Mouse (Mus musculus) forebrain, embryonic 12.5 days (tissue): ENCODE results near the gene Prtg. TPM values are rescaled to one million over a fixed set of nuclear protein-coding genes. Genes with fewer than 3 reads are reported as not detected.
A peak's percentile ranks its signal among the peaks of the same experiment; 100 is the strongest.

ENCODE experiments used
- ATAC-seq: fragments of 200-750 bp; cut with Nextera tagmentation; 2 replicates; pipeline ENCODE4 v1.8.0; 2017; ENCODE audit warnings: moderate TSS enrichment; ENCODE audit not compliant: low FRiP score
- H3K27ac ChIP-seq: fragments of 300-500 bp; sonication (generic); 2 replicates; pipeline ENCODE4 v1.5.1; 2016; ENCODE audit warnings: mild to moderate bottlenecking
- H3K27me3 ChIP-seq: fragments of 300-500 bp; sonication (generic); 2 replicates; pipeline ENCODE4 v1.6.1; 2016; ENCODE audit warnings: mild to moderate bottlenecking
- H3K36me3 ChIP-seq: fragments of 300-500 bp; sonication (generic); replicated peaks from 2 replicates; pipeline ENCODE4 v1.6.1; 2016; ENCODE audit warnings: mild to moderate bottlenecking
- H3K4me1 ChIP-seq: fragments of 300-500 bp; sonication (generic); 2 replicates; pipeline ENCODE4 v1.6.1; 2016
- H3K4me2 ChIP-seq: fragments of 300-500 bp; sonication (generic); 2 replicates; pipeline ENCODE4 v1.6.1; 2016; ENCODE audit warnings: mild to moderate bottlenecking, moderate library complexity
- H3K4me3 ChIP-seq: fragments of 300-500 bp; sonication (generic); replicated peaks from 2 replicates; pipeline ENCODE4 v1.5.1; 2016; ENCODE audit warnings: mild to moderate bottlenecking
- H3K9ac ChIP-seq: fragments of 300-500 bp; sonication (generic); 2 replicates; pipeline ENCODE4 v1.6.1; 2016; ENCODE audit warnings: mild to moderate bottlenecking
- H3K9me3 ChIP-seq: fragments of 300-500 bp; sonication (generic); 2 replicates; pipeline ENCODE4 v1.6.1; 2016
- WGBS: fragments of 180-500 bp; shearing (Covaris S2); methylation state at CpG from one replicate; pipeline ENCODE4 v1.1.7; 2016; 5-methylcytosine and 5-hydroxymethylcytosine counted together
- polyA plus RNA-seq: library from polyadenylated mRNA; unstranded; fragments of >200 nt; fragmentation: Nextera tagmentation; extraction: Ambion mirVana; gene quantifications from 2 replicates; pipeline ENCODE4 v1.2.1, GENCODE M21; 2016

The Prtg gene
- polyA plus RNA-seq, 1 experiment from 2014 or later = 1.7 TPM

- ATAC-seq = no peak
- WGBS = 30% methylated on average over 7 of the region's 7 CpGs
- no peak overlapping the region for H3K9ac ChIP-seq
- H3K4me1 ChIP-seq = peaks cover 33% of the 10 kb centered on the region
- peak overlapping the region; percentile 4; the same call in 1 of the 2 replicates for H3K4me2 ChIP-seq
- H3K27ac ChIP-seq = no peak overlapping the region
- no peaks in the 10 kb centered on the region for H3K9me3 ChIP-seq
- H3K36me3 ChIP-seq = no peaks in the 10 kb centered on the region
- peaks cover 15% of the 10 kb centered on the region for H3K27me3 ChIP-seq
- H3K4me3 ChIP-seq = no peak overlapping the region
These were observed 5.4 kb downstream of the Prtg start for GRCm38 (mm10) chr9:72812091-72812490.

- 13% methylated on average over 18 of the region's 18 CpGs for WGBS
- Histone ChIP-seq H3K9ac (no peak overlapping the region), H3K27me3 (peaks cover 15% of the 10 kb centered on the region), H3K4me2 (peak overlapping the region; percentile 40), H3K9me3 (no peaks in the 10 kb centered on the region), H3K36me3 (no peaks in the 10 kb centered on the region), H3K27ac (no peak overlapping the region), H3K4me1 (peaks cover 30% of the 10 kb centered on the region), H3K4me3 (no peak overlapping the region)
- ATAC-seq = no peak
These were observed 6.2 kb downstream of the Prtg start for GRCm38 (mm10) chr9:72812594-72813570.

GRCm38 (mm10) chr9:72825511-72825910 lies 18.8 kb downstream of the Prtg start:
- 6% methylated on average over 4 of the region's 4 CpGs for WGBS
- Histone ChIP-seq H3K9me3 (no peaks in the 10 kb centered on the region), H3K27me3 (no peaks in the 10 kb centered on the region), H3K9ac (no peak overlapping the region), H3K36me3 (no peaks in the 10 kb centered on the region), H3K4me2 (no peak overlapping the region), H3K27ac (no peak overlapping the region), H3K4me1 (peaks cover 31% of the 10 kb centered on the region), H3K4me3 (no peak overlapping the region)
- no peak for ATAC-seq

GRCm38 (mm10) chr9:72825976-72826375 lies 19.3 kb downstream of the Prtg start:
- no peak overlapping the region for H3K9ac ChIP-seq
- no peaks in the 10 kb centered on the region for H3K36me3 ChIP-seq
- H3K4me1 ChIP-seq = peaks cover 31% of the 10 kb centered on the region
- H3K27me3 ChIP-seq = no peaks in the 10 kb centered on the region
- no peak overlapping the region for H3K27ac ChIP-seq
- under 1% methylated on average over 3 of the region's 3 CpGs for WGBS
- H3K9me3 ChIP-seq = no peaks in the 10 kb centered on the region
- no peak for ATAC-seq
- H3K4me2 ChIP-seq = no peak overlapping the region
- H3K4me3 ChIP-seq = no peak overlapping the region

GRCm38 (mm10) chr9:72828616-72829257 lies 22.1 kb downstream of the Prtg start:
- Histone ChIP-seq H3K27ac (peak overlapping the region; percentile 38; the same call in 1 of the 2 replicates), H3K9me3 (no peaks in the 10 kb centered on the region), H3K9ac (no peak overlapping the region), H3K27me3 (no peaks in the 10 kb centered on the region), H3K4me3 (no peak overlapping the region), H3K36me3 (no peaks in the 10 kb centered on the region), H3K4me2 (no peak overlapping the region), H3K4me1 (peaks cover 32% of the 10 kb centered on the region)
- ATAC-seq = no peak
- WGBS = 52% methylated on average over 5 of the region's 5 CpGs

- Histone ChIP-seq H3K27me3 (0 out of 2 replicates have a peak, but pooled peaks cover 5% of the 10 kb centered on the region), H3K4me3 (no peak overlapping the region), H3K4me2 (no peak overlapping the region; the same call in 1 of the 2 replicates), H3K36me3 (no peaks in the 10 kb centered on the region), H3K9me3 (no peaks in the 10 kb centered on the region), H3K4me1 (peaks cover 27% of the 10 kb centered on the region), H3K27ac (peak overlapping the region; percentile 66), H3K9ac (no peak overlapping the region)
- WGBS = 22% methylated on average over 10 of the region's 10 CpGs
- no peak for ATAC-seq
These were observed 27.5 kb downstream of the Prtg start for GRCm38 (mm10) chr9:72833992-72834696.

GRCm38 (mm10) chr9:72835007-72835406 lies 28.3 kb downstream of the Prtg start:
- Histone ChIP-seq H3K9ac (no peak overlapping the region), H3K4me1 (peaks cover 26% of the 10 kb centered on the region), H3K36me3 (no peaks in the 10 kb centered on the region), H3K9me3 (no peaks in the 10 kb centered on the region), H3K4me3 (no peak overlapping the region), H3K4me2 (no peak overlapping the region), H3K27ac (no peak overlapping the region), H3K27me3 (0 out of 2 replicates have a peak, but pooled peaks cover 5% of the 10 kb centered on the region)
- 94% methylated on average over 1 of the region's 1 CpGs for WGBS
- ATAC-seq = no peak

- 57% methylated on average over 11 of the region's 11 CpGs for WGBS
- H3K9ac ChIP-seq = no peak overlapping the region
- ATAC-seq = no peak
- H3K36me3 ChIP-seq = 0 out of 2 replicates have a peak, but pooled peaks cover 2% of the 10 kb centered on the region
- H3K27ac ChIP-seq = no peak overlapping the region
- no peak overlapping the region for H3K4me3 ChIP-seq
- no peaks in the 10 kb centered on the region for H3K9me3 ChIP-seq
- 0 out of 2 replicates have a peak, but pooled peaks cover 5% of the 10 kb centered on the region for H3K27me3 ChIP-seq
- no peak overlapping the region for H3K4me2 ChIP-seq
- peaks cover 26% of the 10 kb centered on the region for H3K4me1 ChIP-seq
These were observed 30.2 kb downstream of the Prtg start for GRCm38 (mm10) chr9:72836708-72837495.

GRCm38 (mm10) chr9:72837598-72838160 lies 31.0 kb downstream of the Prtg start:
- 0 out of 2 replicates have a peak, but pooled peaks cover 2% of the 10 kb centered on the region for H3K36me3 ChIP-seq
- H3K27ac ChIP-seq = no peak overlapping the region
- H3K9me3 ChIP-seq = no peaks in the 10 kb centered on the region
- no peak overlapping the region for H3K4me2 ChIP-seq
- 87% methylated on average over 6 of the region's 6 CpGs for WGBS
- H3K4me1 ChIP-seq = peaks cover 26% of the 10 kb centered on the region
- 0 out of 2 replicates have a peak, but pooled peaks cover 5% of the 10 kb centered on the region for H3K27me3 ChIP-seq
- H3K9ac ChIP-seq = no peak overlapping the region
- no peak overlapping the region for H3K4me3 ChIP-seq
- no peak for ATAC-seq

GRCm38 (mm10) chr9:72838256-72838655 lies 31.6 kb downstream of the Prtg start:
- H3K4me3 ChIP-seq = no peak overlapping the region
- 0 out of 2 replicates have a peak, but pooled peaks cover 2% of the 10 kb centered on the region for H3K36me3 ChIP-seq
- no peak overlapping the region for H3K27ac ChIP-seq
- H3K9me3 ChIP-seq = no peaks in the 10 kb centered on the region
- WGBS = 92% methylated on average over 3 of the region's 3 CpGs
- H3K4me1 ChIP-seq = peaks cover 26% of the 10 kb centered on the region
- H3K27me3 ChIP-seq = 0 out of 2 replicates have a peak, but pooled peaks cover 5% of the 10 kb centered on the region
- no peak overlapping the region for H3K9ac ChIP-seq
- no peak overlapping the region for H3K4me2 ChIP-seq
- ATAC-seq = no peak

- Histone ChIP-seq H3K27me3 (0 out of 2 replicates have a peak, but pooled peaks cover 5% of the 10 kb centered on the region), H3K9ac (no peak overlapping the region), H3K4me2 (no peak overlapping the region), H3K4me3 (no peak overlapping the region), H3K9me3 (no peaks in the 10 kb centered on the region), H3K4me1 (peaks cover 18% of the 10 kb centered on the region), H3K36me3 (peaks cover 3% of the 10 kb centered on the region; the same call in 1 of the 2 replicates), H3K27ac (no peak overlapping the region)
- 84% methylated on average over 15 of the region's 15 CpGs for WGBS
- no peak for ATAC-seq
These were observed 32.8 kb downstream of the Prtg start for GRCm38 (mm10) chr9:72839346-72839990.
